Mouse (Mus musculus) lung, embryonic 16.5 days (tissue): ENCODE measurements around the gene Strip1. TPM values are rescaled to one million over a fixed set of nuclear protein-coding genes. Genes with fewer than 3 reads are reported as not detected.

Experiments used
- ATAC-seq: fragments of 200-750 bp; cut with Nextera tagmentation; 2 replicates; pipeline ENCODE4 v1.8.0; 2017; ENCODE audit warnings: low read depth, mild to moderate bottlenecking, moderate library complexity
- H3K27ac ChIP-seq: fragments of 300-500 bp; sonication (generic); 2 replicates; pipeline ENCODE4 v1.5.1; 2014; ENCODE audit warnings: mild to moderate bottlenecking, control low read depth, low read length
- H3K27me3 ChIP-seq: fragments of 300-500 bp; sonication (generic); 2 replicates; pipeline ENCODE4 v1.6.1; 2014; ENCODE audit warnings: low read depth, low read length, mixed read lengths; ENCODE audit not compliant: control insufficient read depth, insufficient read depth
- H3K36me3 ChIP-seq: fragments of 300-500 bp; sonication (generic); 2 replicates; pipeline ENCODE4 v1.6.1; 2014; ENCODE audit warnings: low read length; ENCODE audit not compliant: control insufficient read depth, insufficient read depth
- H3K4me1 ChIP-seq: fragments of 300-500 bp; sonication (generic); replicated peaks from 2 replicates; pipeline ENCODE4 v1.6.1; 2014; ENCODE audit warnings: low read length, mixed read lengths; ENCODE audit not compliant: control insufficient read depth, insufficient read depth
- H3K4me2 ChIP-seq: fragments of 300-500 bp; sonication (generic); 2 replicates; pipeline ENCODE4 v1.6.1; 2014; ENCODE audit warnings: low read depth, low read length, control low read depth
- H3K4me3 ChIP-seq: fragments of 300-500 bp; sonication (generic); 2 replicates; pipeline ENCODE4 v1.5.1; 2014; ENCODE audit warnings: mild to moderate bottlenecking, low read length, control low read depth
- H3K9ac ChIP-seq: fragments of 300-500 bp; sonication (generic); 2 replicates; pipeline ENCODE4 v1.6.1; 2014; ENCODE audit warnings: low read length, control low read depth
- H3K9me3 ChIP-seq: fragments of 300-500 bp; sonication (generic); 2 replicates; pipeline ENCODE4 v1.6.1; 2016; ENCODE audit warnings: low read length; ENCODE audit not compliant: control insufficient read depth
- WGBS: fragments of 180-500 bp; shearing (Covaris S2); extraction: QIAGEN DNeasy Blood & Tissue Kit; methylation state at CpG from one replicate; pipeline ENCODE4 v1.1.7; 2014; 5-methylcytosine and 5-hydroxymethylcytosine counted together
- polyA plus RNA-seq: library from polyadenylated mRNA; unstranded; fragments of >200 nt; fragmentation: Nextera tagmentation; extraction: Ambion mirVana; gene quantifications from 2 replicates; pipeline ENCODE4 v1.2.1, GENCODE M21; 2015

Gene Strip1
- polyA plus RNA-seq: 38.0 and 39.9 TPM in 2 replicates

DNA sequence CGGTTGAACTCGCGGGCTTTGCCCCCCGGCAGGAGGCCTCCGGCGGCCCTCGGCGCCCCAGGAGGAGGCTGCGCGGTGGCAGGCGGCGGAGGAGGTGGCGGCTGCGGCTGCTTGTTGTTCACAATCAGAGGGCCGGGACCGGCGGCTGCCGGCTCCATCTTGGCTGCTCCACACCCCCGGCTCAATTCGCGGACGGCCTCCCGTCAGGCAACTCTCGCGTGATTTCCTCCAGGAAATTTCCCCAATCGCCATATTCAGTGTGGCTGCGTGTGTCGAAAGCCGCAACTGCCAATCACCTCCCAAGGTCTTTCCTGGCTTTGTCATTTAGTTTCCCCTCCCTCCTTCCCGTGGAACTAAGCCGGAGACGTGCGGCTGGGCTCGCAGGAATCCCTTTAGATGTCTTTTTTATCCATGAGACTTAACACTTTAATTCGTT, at the start of gene Strip1:
Gene Strip1, minus strand, starts transcription at position 172 of the 436 bp plus-strand sequence.
- peaks cover 3% of the 10 kb centered on the region for H3K4me1 ChIP-seq
- peak within 1 kb of the TSS; percentile 84 for H3K4me2 ChIP-seq
- peak within 1 kb of the TSS; percentile 84 for H3K27ac ChIP-seq
- no peaks in the 10 kb centered on the region for H3K27me3 ChIP-seq
- under 1% methylated on average over 35 of the region's 35 CpGs for WGBS
- peak; percentile 98 for ATAC-seq
- peak within 1 kb of the TSS; percentile 100 for H3K4me3 ChIP-seq
- H3K9me3 ChIP-seq: no peaks in the 10 kb centered on the region
- H3K9ac ChIP-seq: peak within 1 kb of the TSS; percentile 96
- H3K36me3 ChIP-seq: peaks cover 7% of the 10 kb centered on the region

DNA sequence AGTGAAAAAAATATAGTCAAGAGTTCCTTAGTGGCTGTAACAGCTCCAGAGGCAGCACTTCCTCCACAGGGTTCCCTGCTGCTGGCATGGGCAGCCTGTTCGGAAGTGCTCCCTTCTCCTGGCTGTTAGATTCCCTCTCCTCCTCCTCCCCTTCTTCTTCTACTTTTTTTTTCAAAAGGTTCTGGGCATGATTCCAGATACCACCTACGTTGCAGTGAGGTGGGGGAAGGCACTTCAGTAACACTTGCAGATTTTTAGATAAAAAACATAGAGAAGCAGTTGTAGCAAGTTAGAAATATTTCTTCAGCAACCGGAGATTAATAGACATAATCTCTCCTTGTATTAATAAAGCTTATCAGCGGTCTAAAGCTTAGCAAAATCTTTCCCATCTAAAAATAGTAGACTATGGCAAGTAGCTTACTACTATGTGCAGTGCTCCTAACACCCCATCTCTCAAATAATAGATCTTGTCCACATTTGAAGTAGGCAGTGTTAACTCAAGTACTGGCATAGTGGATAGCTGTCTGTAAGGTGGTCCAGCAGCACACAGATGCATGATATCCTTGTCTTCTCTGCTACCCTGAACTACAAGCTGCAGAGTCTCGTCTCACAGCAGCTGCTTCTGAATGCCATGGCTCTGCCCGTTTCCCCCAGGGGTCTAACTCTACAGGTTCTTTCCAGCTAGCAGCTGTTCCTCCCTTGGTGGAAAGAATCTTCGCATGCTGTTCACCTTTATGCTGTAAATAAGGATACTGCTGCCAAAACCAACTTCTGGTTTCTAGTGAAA, 49.5 kb upstream of the Strip1 start:
- no peak overlapping the region for H3K4me3 ChIP-seq
- peak overlapping the region; percentile 79 for H3K27ac ChIP-seq
- WGBS: 11% methylated on average over 7 of the region's 7 CpGs
- H3K9me3 ChIP-seq: no peaks in the 10 kb centered on the region
- no peak overlapping the region for H3K9ac ChIP-seq
- no peaks in the 10 kb centered on the region; the same call in none of the 2 replicates for H3K36me3 ChIP-seq
- no peaks in the 10 kb centered on the region for H3K27me3 ChIP-seq
- peak overlapping the region; percentile 25 for H3K4me2 ChIP-seq
- peak; percentile 92 for ATAC-seq
- H3K4me1 ChIP-seq: peaks cover 23% of the 10 kb centered on the region

DNA sequence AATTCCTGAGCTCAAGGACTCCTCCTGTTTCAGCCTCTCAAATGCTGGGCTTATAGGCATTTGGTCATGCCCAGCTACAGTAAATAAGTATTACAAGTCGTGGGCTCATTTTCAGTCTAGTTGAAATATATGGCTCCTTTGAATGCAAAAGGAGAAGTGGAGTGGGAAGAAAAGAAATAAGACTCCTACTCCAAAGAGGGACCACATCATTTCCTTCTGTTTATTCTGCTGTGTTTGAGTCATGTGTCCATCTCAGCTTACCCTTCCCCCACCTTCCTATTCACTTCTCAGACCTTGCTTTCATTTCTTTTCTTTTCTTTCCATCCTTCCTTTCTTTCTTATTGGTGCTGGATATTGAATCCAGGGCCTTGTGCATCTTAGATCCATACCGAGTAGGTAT, 40.0 kb upstream of the Strip1 start:
- Histone ChIP-seq H3K9me3 (no peaks in the 10 kb centered on the region), H3K4me3 (no peak overlapping the region), H3K4me2 (no peak overlapping the region), H3K27me3 (no peaks in the 10 kb centered on the region), H3K36me3 (peaks cover 55% of the 10 kb centered on the region), H3K27ac (no peak overlapping the region), H3K9ac (no peak overlapping the region), H3K4me1 (no peaks in the 10 kb centered on the region)
- no peak for ATAC-seq
- 90% methylated on average over 2 of the region's 2 CpGs for WGBS

DNA sequence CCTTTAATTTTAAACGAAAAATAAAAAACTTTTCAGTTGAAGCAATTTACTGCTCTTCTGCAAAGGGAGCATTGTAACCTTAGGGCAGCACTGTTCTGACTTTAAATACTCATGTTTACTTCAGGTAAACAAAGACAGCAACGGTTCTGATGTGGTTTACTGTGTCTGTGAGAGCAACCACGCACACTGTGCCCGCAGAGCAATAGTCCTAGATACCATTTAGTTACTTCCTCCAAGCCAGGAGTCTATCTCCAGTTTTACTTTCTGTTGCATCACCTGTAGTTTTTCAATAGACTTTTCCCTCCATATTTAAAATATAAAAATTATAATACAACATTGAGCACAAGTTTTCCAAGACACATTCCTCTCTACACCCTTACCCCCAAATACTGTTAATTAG, 39.0 kb upstream of the Strip1 start:
- peaks cover 61% of the 10 kb centered on the region for H3K36me3 ChIP-seq
- no peak overlapping the region for H3K27ac ChIP-seq
- WGBS: 73% methylated on average over 4 of the region's 4 CpGs
- no peak overlapping the region for H3K9ac ChIP-seq
- H3K27me3 ChIP-seq: no peaks in the 10 kb centered on the region
- no peak for ATAC-seq
- H3K4me2 ChIP-seq: no peak overlapping the region
- H3K4me3 ChIP-seq: no peak overlapping the region
- H3K4me1 ChIP-seq: no peaks in the 10 kb centered on the region
- H3K9me3 ChIP-seq: no peaks in the 10 kb centered on the region

DNA sequence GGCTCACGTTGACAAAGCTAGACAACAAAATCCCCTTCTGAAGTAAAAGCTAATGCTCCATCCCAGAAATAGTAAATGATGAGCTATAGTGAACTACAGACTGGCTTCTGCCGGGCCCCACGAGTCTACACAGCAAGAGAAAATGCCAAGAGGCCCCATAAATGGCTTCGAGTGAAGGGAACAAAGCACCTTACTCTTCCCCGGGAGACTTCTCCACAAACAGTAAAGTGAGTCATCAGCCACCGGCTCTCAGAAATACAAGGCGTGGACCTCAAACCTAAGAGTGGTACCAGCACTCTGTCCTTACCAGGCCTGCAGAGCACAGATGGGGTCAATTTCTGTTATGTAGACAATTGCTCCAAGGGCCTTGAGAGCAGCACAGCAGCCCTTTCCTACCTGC, 37.3 kb upstream of the Strip1 start:
- Histone ChIP-seq H3K27me3 (no peaks in the 10 kb centered on the region), H3K9ac (no peak overlapping the region), H3K4me3 (no peak overlapping the region), H3K4me1 (no peaks in the 10 kb centered on the region), H3K36me3 (peaks cover 56% of the 10 kb centered on the region), H3K4me2 (no peak overlapping the region), H3K27ac (no peak overlapping the region), H3K9me3 (no peaks in the 10 kb centered on the region)
- ATAC-seq: no peak
- 89% methylated on average over 7 of the region's 7 CpGs for WGBS

DNA sequence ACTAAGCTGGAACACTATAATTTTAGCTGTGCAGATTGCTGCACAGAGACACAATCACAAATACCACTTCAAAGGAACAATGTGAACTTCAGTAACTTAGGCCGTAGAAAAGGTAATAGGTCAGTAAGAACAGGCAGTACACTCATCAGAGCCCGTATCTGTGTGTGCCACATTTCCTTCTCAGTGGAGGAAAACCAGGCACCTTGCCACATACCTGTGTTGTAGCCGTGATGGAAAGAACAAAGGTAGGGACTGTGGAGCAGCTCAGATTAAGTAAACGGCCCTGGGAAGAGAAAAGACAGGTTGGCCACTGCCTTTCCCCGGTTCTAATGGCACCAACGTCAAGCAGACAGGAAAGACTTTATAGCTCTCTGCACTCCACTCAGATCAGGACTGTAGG, 35.9 kb upstream of the Strip1 start:
- no peak overlapping the region for H3K4me3 ChIP-seq
- ATAC-seq: no peak
- no peak overlapping the region for H3K27ac ChIP-seq
- no peak overlapping the region for H3K4me2 ChIP-seq
- peaks cover 58% of the 10 kb centered on the region for H3K36me3 ChIP-seq
- H3K9ac ChIP-seq: no peak overlapping the region
- WGBS: 77% methylated on average over 6 of the region's 6 CpGs
- no peaks in the 10 kb centered on the region for H3K4me1 ChIP-seq
- no peaks in the 10 kb centered on the region for H3K27me3 ChIP-seq
- H3K9me3 ChIP-seq: no peaks in the 10 kb centered on the region

DNA sequence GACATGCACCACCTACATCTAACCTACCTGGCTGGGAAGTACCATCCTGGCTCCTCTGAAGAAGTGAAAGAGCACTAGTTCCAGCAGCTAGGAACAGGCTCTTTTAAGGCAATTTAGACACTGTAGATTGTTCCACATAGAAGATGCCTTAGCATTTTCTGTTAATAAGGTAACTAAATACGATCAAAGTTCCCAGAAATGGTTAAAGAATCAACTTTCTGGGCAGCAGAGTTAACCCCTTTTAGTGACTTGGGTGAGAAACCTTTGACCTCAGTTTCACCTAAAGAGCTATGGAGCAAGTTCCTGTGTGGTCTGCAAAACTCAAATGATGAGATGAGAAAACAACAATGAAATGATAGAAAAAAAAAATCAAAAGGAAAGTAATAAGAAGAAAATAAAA, 33.1 kb upstream of the Strip1 start:
- ATAC-seq: no peak
- Histone ChIP-seq H3K36me3 (peaks cover 49% of the 10 kb centered on the region), H3K4me3 (no peak overlapping the region), H3K4me2 (no peak overlapping the region), H3K27ac (no peak overlapping the region), H3K9me3 (no peaks in the 10 kb centered on the region), H3K9ac (no peak overlapping the region), H3K4me1 (no peaks in the 10 kb centered on the region), H3K27me3 (no peaks in the 10 kb centered on the region)
- WGBS: 84% methylated on average over 1 of the region's 1 CpGs

DNA sequence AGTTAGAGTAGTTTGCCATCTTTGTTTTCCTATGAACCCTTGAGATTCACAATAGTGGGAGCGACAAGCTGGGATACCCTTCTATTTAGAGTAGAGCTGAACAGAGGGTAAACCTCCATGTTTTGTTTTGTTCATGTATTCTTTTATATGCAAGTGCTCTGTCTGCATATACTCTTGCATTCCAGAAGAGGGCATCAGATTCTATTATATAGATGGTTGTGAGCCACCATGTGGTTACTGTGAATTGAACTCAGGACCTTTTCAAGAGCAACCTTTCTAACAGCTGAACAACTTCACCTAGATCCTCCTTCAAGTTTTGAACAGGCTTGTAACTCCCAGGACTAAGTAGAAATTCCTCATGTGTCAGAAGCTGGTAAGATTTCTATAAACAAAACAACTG, 27.5 kb upstream of the Strip1 start:
- no peaks in the 10 kb centered on the region for H3K27me3 ChIP-seq
- H3K9ac ChIP-seq: no peak overlapping the region
- no peaks in the 10 kb centered on the region for H3K4me1 ChIP-seq
- 70% methylated on average over 1 of the region's 1 CpGs for WGBS
- H3K4me3 ChIP-seq: no peak overlapping the region
- no peak for ATAC-seq
- no peak overlapping the region for H3K27ac ChIP-seq
- H3K36me3 ChIP-seq: peaks cover 14% of the 10 kb centered on the region
- no peak overlapping the region for H3K4me2 ChIP-seq
- no peaks in the 10 kb centered on the region for H3K9me3 ChIP-seq

DNA sequence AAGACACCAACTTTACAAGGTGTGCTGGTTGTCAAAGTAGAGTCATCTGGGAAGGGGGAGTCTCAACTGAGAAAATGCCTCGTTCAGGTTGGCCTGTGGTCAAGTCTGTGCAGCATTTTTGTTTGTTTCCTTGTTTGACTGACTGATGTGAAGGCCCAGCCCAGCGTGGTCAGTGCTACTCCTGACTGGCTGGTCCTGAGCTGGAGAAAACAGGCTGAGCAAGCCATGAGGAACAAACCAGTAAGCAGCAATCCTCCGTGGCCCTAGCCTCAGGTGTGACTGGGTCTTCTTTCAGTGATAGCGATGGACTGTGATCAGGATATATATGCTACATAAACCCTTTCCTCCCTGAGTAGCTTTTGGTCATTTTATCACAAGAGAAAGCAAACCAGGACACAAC, 25.4 kb upstream of the Strip1 start:
- no peak overlapping the region for H3K4me2 ChIP-seq
- ATAC-seq: no peak

More for the DNA sequence above, 25.4 kb upstream of the Strip1 start:
- 71% methylated on average over 4 of the region's 4 CpGs for WGBS
- Histone ChIP-seq H3K27me3 (no peaks in the 10 kb centered on the region), H3K4me1 (no peaks in the 10 kb centered on the region), H3K9me3 (no peaks in the 10 kb centered on the region), H3K36me3 (peaks cover 8% of the 10 kb centered on the region), H3K9ac (no peak overlapping the region), H3K4me3 (no peak overlapping the region), H3K27ac (no peak overlapping the region)
